Comparison of ENCODE assay signal across 22 mouse cellular contexts in genomic region chr13:108118188-108118587, GRCm38 (mm10). TPM values are rescaled to one million over a fixed set of nuclear protein-coding genes. Genes with fewer than 3 reads are reported as not detected.
A peak's percentile ranks its signal among the peaks of the same experiment; 100 is the strongest.
DNase-seq lines count a peak whose midpoint lies in the region; ATAC-seq lines count a peak whose summit lies in the region.
"Had no signal": no experiment of that assay in that cellular context is flagged by ENCODE, and none has a peak within 500 bp of the region (broad histone marks: within the 10 kb centered on the region; RNA-seq: fewer than 3 reads in every experiment).

No protein-coding gene starts in this region.

- intact Hi-C loops in heart, postnatal 36 days (cut with DNase I) = no loop called here

- no peak overlapping the region for H3K4me2 ChIP-seq in hindbrain, embryonic 16.5 days (ENCODE audit: low read length)
- H3K4me2 ChIP-seq: forebrain, embryonic 13.5 days; heart, embryonic 11.5 days; hindbrain, embryonic 13.5 days had no signal

- H3K9me3 ChIP-seq in hindbrain, embryonic 16.5 days (ENCODE audit: control insufficient read depth, low read length) = no peaks in the 10 kb centered on the region
- H3K9me3 ChIP-seq: forebrain, embryonic 10.5 days; forebrain, embryonic 13.5 days; hindbrain, embryonic 10.5 days; hindbrain, embryonic 13.5 days had no signal

- H3K27ac ChIP-seq in hindbrain, embryonic 16.5 days (ENCODE audit: low read depth, low read length) = no peak overlapping the region
- H3K27ac ChIP-seq: forebrain, embryonic 10.5 days; forebrain, embryonic 13.5 days; hindbrain, embryonic 10.5 days; hindbrain, embryonic 13.5 days; hindbrain, postnatal 0 days had no signal

- 71% methylated on average over 1 of the region's 1 CpGs for WGBS in hindbrain, embryonic 16.5 days

- DNase-seq in cerebellum, adult 11 months = no peak
- peak; percentile 76 for DNase-seq in heart, adult 11 months
- no peak for DNase-seq in heart, postnatal 36 days
- peak; percentile 18 for DNase-seq in cerebellum, adult 9-11 months
- DNase-seq in cerebellum, postnatal 25 days = peak; percentile 38 to 62
- no peak for DNase-seq in layer of hippocampus, postnatal 10 days (ENCODE audit: low spot score in 2 of 2)
- DNase-seq: adrenal gland, postnatal 10 days; adrenal gland, postnatal 36 days; gastrocnemius, postnatal 10 days; gastrocnemius, postnatal 36 days; kidney, adult 2 months had no signal

- no peak overlapping the region for H3K4me3 ChIP-seq in hindbrain, embryonic 16.5 days (ENCODE audit: low read length)
- H3K4me3 ChIP-seq: forebrain, embryonic 10.5 days; forebrain, embryonic 13.5 days; hindbrain, embryonic 10.5 days; hindbrain, embryonic 13.5 days had no signal

- H3K27me3 ChIP-seq in hindbrain, embryonic 16.5 days (replicated peaks; ENCODE audit: control insufficient read depth, insufficient read depth, low read length) = no peaks in the 10 kb centered on the region
- H3K27me3 ChIP-seq: forebrain, embryonic 13.5 days; hindbrain, embryonic 13.5 days had no signal

- H3K9ac ChIP-seq in hindbrain, embryonic 16.5 days (ENCODE audit: low read depth, low read length) = no peak overlapping the region
- H3K9ac ChIP-seq: forebrain, embryonic 13.5 days; hindbrain, embryonic 13.5 days had no signal

- peaks cover 3% of the 10 kb centered on the region for H3K4me1 ChIP-seq in hindbrain, embryonic 16.5 days (ENCODE audit: control insufficient read depth, insufficient read depth, low read depth, low read length)

- ATAC-seq in cerebellum, adult (ENCODE audit: insufficient number of reproducible peaks, low FRiP score, low TSS enrichment) = peak; percentile 66
- no peak for ATAC-seq in hindbrain, embryonic 16.5 days
- ATAC-seq: forebrain, embryonic 13.5 days; forebrain, embryonic 16.5 days; hindbrain, postnatal 0 days; inflammation-experienced regulatory T-cells, adult 6 months; intestine, postnatal 0 days had no signal

- H3K36me3 ChIP-seq in hindbrain, embryonic 16.5 days (ENCODE audit: control insufficient read depth, insufficient read depth, low read length) = no peaks in the 10 kb centered on the region
- H3K36me3 ChIP-seq: forebrain, embryonic 10.5 days; hindbrain, embryonic 10.5 days; hindbrain, embryonic 13.5 days had no signal

RNA-seq across cellular contexts. Expression of gene Ndufaf2, which starts 40.2 kb away (rescaled TPM):
- 10 to 100 TPM; 23.1 to 30.4 TPM for total RNA-seq in heart, postnatal 36 days (2021)
- 74.3 and 74.7 TPM in 2 replicates for polyA plus RNA-seq in hindbrain, embryonic 16.5 days (2015; fragmentation: Nextera tagmentation; extraction: Ambion mirVana)
- total RNA-seq in layer of hippocampus, postnatal 10 days (2021) = 10 to 100 TPM; 25.9 to 26.4 TPM

RNA-seq across cellular contexts. Expression of gene Ercc8, which starts 40.3 kb away (rescaled TPM):
- 1 to 10 TPM; 5.5 to 6.6 TPM for total RNA-seq in heart, postnatal 36 days (2021)
- 32.3 and 32.9 TPM in 2 replicates for polyA plus RNA-seq in hindbrain, embryonic 16.5 days (2015; fragmentation: Nextera tagmentation; extraction: Ambion mirVana)
- total RNA-seq in layer of hippocampus, postnatal 10 days (2021) = 10 to 100 TPM; 28.0 to 30.0 TPM

Comparison
In these comparisons a context has a peak if more than half of its experiments do, and no peak if none do; other contexts are left out.
1. DNase-seq: peak in heart, adult 11 months (single experiment), cerebellum, adult 9-11 months (single experiment) and cerebellum, postnatal 25 days (2 of 2); none in cerebellum, adult 11 months (single experiment), heart, postnatal 36 days (0 of 2) and layer of hippocampus, postnatal 10 days (0 of 2).